Mouse (Mus musculus) bone marrow, adult 2 months (tissue): ENCODE results near the gene Olfr1274-ps.

Experiments used
- CTCF ChIP-seq: fragments of 200-500 bp; IDR thresholded peaks from 2 replicates; pipeline ENCODE4 v1.5.1; 2011; ENCODE audit warnings: low read length, control low read depth; ENCODE audit not compliant: control insufficient read depth, insufficient read depth
- POLR2A ChIP-seq: fragments of 200-500 bp; IDR thresholded peaks from 2 replicates; pipeline ENCODE4 v1.6.1; 2011; ENCODE audit warnings: low read depth, mild to moderate bottlenecking, control low read depth, low read length, borderline replicate concordance; ENCODE audit not compliant: control insufficient read depth

DNA sequence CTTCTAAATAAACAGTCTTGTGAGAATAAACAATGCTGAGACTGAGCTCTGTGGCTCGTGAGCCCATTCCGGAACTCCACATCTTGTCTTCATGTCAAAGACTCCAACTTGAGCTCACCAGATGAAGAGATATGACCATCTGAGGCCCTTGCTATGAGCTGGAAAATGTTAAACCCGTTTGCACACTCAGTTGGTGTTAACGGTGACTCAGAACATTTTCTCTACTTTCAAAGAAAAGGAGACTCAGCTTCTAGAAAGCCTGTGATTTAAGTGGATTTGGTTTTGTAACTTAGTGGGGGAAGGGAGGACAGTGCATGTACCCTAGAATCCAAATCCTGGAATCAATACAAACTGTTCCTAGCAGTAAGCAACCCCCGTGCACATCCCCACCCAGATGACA, 45.3 kb downstream of the Olfr1274-ps start:
- TF ChIP-seq CTCF (no peak), POLR2A (no peak)
